Mouse (Mus musculus): ENCODE results near the gene Rpl23. TPM values are rescaled to one million over a fixed set of nuclear protein-coding genes. Genes with fewer than 3 reads are reported as not detected.

The Rpl23 gene
- total and polyA plus RNA-seq, 3 experiments = 255 to 1,694 (median 589) TPM

DNA sequence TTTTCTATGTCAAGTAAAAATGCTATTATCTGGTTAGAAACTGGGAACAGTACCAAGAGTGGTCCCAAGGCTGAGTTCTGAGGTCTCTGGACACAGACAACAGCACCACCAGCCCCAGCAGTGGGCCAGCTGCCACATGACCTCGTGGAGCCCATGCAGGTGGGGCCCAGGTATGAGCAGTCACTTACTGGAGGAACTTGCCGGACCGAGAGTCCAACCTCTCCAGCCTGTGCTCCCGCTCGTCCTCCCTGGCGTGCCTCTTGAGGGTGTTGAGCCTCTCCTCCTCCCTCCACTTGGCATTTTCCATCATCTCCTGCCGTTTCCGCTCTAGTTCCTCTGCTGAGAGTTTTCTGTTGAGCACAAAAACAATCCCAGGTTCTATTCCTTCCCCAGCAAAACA is 34.5 kb downstream of the Rpl23 start:
- ATAC-seq (ENCODE audit: extremely low read depth, insufficient number of reproducible peaks, low FRiP score, poor library complexity, severe bottlenecking) (no peak), DNase-seq (ENCODE audit: low spot score) (no peak)
- Histone ChIP-seq H3K9me3 (replicated peaks) (peaks cover 5% of the 10 kb centered on the region), H3K36me3 (replicated peaks) (peaks cover 70% of the 10 kb centered on the region), H3K4me1 (ENCODE audit: insufficient read depth, low read depth, low read length) (peaks cover 26% of the 10 kb centered on the region), H3K4me3 (ENCODE audit: low read depth, low read length) (no peak overlapping the region), H3K27me3 (ENCODE audit: insufficient read depth, low read length) (no peaks in the 10 kb centered on the region)
- no peak for TF ChIP-seq GATA2 (IDR thresholded peaks at IDR 0.05; ENCODE audit: borderline replicate concordance, low read depth, low read length)
- TF ChIP-seq POLR2AphosphoS5 (IDR thresholded peaks at IDR 0.05; ENCODE audit: insufficient replicate concordance, low read depth, low read length) = no peak
- TF ChIP-seq GATA1 (IDR thresholded peaks at IDR 0.05; ENCODE audit: borderline replicate concordance, low read length) = no peak
- TF ChIP-seq CTCF (IDR thresholded peaks at IDR 0.05; ENCODE audit: low read depth, low read length) = no peak
- TF ChIP-seq TAL1 (conservative IDR thresholded peaks at IDR 0.05; ENCODE audit: low read depth, low read length) = no peak

DNA sequence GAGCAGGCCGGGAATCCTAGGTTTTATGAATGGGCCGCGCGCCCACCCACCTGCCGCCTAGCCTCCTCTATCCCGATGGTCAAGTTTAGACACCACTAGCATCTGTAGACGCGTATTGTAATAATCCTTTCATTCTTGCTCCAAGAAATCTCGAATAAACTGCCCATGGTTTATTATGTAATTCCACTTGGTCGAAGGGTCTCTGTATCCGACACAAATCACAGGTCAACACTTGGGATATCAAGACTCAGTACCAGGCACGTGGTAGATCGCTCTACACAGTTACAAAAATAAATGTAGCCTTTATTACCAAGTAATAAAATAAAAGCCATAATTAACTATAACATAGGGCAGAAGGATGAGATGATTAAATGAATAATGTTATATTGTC is 36.9 kb downstream of the Rpl23 start:
- Histone ChIP-seq H3K27me3 (ENCODE audit: insufficient read depth, low read length) (no peaks in the 10 kb centered on the region), H3K36me3 (replicated peaks) (peaks cover 65% of the 10 kb centered on the region), H3K4me3 (ENCODE audit: low read depth, low read length) (peak overlapping the region; percentile 92), H3K4me1 (ENCODE audit: insufficient read depth, low read depth, low read length) (peaks cover 39% of the 10 kb centered on the region), H3K9me3 (replicated peaks) (no peaks in the 10 kb centered on the region)
- no peak for ATAC-seq (ENCODE audit: extremely low read depth, insufficient number of reproducible peaks, low FRiP score, poor library complexity, severe bottlenecking)
- TF ChIP-seq POLR2AphosphoS5 (IDR thresholded peaks at IDR 0.05; ENCODE audit: insufficient replicate concordance, low read depth, low read length) (no peak), GATA1 (IDR thresholded peaks at IDR 0.05; ENCODE audit: borderline replicate concordance, low read length) (no peak), CTCF (IDR thresholded peaks at IDR 0.05; ENCODE audit: low read depth, low read length) (no peak), TAL1 (conservative IDR thresholded peaks at IDR 0.05; ENCODE audit: low read depth, low read length) (no peak), GATA2 (IDR thresholded peaks at IDR 0.05; ENCODE audit: borderline replicate concordance, low read depth, low read length) (no peak)
- DNase-seq (ENCODE audit: low spot score) = no peak

DNA sequence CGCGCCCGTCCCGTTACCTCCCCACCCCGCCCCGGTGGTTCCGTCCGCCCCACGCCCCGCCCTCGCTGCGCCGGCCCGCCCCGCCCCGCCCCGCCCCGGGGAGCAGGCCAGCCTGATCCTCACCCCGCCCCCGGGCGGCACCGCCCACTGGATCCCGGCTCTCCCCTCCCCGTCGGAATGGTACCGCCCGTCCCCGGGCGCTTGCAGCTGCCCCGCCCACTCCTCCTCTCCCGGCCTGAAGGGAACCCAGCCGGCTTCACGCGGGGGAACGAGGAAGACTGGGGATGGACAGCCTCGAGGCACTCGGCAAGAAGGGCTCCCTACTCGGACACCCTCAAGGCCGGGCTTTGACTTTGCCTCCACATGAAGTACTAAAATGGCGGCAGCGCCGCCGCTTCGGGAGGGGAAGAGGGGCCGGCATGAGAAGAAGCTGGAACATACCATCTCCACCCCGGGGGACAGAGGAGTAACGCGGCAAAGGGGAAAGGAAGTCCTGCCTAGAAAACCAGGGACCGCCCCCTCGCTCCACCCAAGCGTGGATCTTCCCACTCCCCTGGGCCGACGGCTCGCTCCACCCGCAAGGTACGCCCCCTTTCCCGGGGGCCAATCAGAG is 37.4 kb downstream of the Rpl23 start:
- peak; percentile 90 for ATAC-seq (ENCODE audit: extremely low read depth, insufficient number of reproducible peaks, low FRiP score, poor library complexity, severe bottlenecking)
- peaks cover 65% of the 10 kb centered on the region for H3K36me3 ChIP-seq (replicated peaks)
- no peak for TF ChIP-seq GATA2 (IDR thresholded peaks at IDR 0.05; ENCODE audit: borderline replicate concordance, low read depth, low read length)
- TF ChIP-seq POLR2AphosphoS5 (IDR thresholded peaks at IDR 0.05; ENCODE audit: insufficient replicate concordance, low read depth, low read length) = no peak
- no peak for TF ChIP-seq GATA1 (IDR thresholded peaks at IDR 0.05; ENCODE audit: borderline replicate concordance, low read length)
- TF ChIP-seq TAL1 (conservative IDR thresholded peaks at IDR 0.05; ENCODE audit: low read depth, low read length) = no peak
- no peak for TF ChIP-seq CTCF (IDR thresholded peaks at IDR 0.05; ENCODE audit: low read depth, low read length)
- H3K4me3 ChIP-seq (ENCODE audit: low read depth, low read length) = peak overlapping the region; percentile 92
- no peaks in the 10 kb centered on the region for H3K9me3 ChIP-seq (replicated peaks)
- peaks cover 43% of the 10 kb centered on the region for H3K4me1 ChIP-seq (ENCODE audit: insufficient read depth, low read depth, low read length)
- peak; percentile 99 for DNase-seq (ENCODE audit: low spot score)
- no peaks in the 10 kb centered on the region for H3K27me3 ChIP-seq (ENCODE audit: insufficient read depth, low read length)

DNA sequence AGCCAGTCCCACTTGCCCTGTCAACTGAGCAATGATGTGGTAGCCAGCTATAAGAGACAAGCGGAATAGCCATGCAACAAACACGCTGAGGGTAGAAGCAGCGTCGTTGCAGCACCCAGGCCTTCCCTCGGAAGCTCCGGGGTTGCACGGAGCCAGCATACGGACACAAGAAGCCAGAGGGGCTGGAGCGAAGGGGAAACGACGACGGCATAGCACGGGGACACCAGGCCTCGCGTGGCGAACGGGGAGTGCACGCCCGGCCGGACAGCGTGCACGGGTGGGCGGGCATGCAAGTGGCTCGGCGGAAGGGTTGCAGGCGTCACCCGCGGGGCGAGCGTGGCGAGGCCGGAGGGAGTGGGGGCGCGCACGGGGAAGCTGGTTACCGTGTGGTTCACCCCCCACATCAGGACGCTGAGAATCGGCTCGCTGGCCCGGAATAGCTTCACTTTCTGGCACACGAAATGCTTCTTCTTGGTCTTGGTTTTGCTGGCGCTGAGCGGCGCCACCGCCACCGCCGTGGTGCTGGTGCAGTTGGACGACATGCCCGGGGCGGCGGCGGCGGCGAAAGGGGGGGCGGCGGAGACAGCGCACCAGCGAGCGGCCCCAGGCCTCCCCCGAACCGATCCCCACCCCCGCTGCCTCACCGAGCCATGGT is 38.0 kb downstream of the Rpl23 start, which contains the start of gene Pip4k2b:
Pip4k2b (minus strand) TSS at position 642 of the 655 bp plus-strand sequence.
- peaks cover 43% of the 10 kb centered on the region for H3K4me1 ChIP-seq (ENCODE audit: insufficient read depth, low read depth, low read length)
- peaks cover 62% of the 10 kb centered on the region for H3K36me3 ChIP-seq (replicated peaks)
- no peaks in the 10 kb centered on the region for H3K9me3 ChIP-seq (replicated peaks)
- H3K4me3 ChIP-seq (ENCODE audit: low read depth, low read length) = peak within 1 kb of the TSS; percentile 92
- DNase-seq (ENCODE audit: low spot score) (peak; percentile 56), ATAC-seq (ENCODE audit: extremely low read depth, insufficient number of reproducible peaks, low FRiP score, poor library complexity, severe bottlenecking) (no peak)
- TF ChIP-seq CTCF (IDR thresholded peaks at IDR 0.05; ENCODE audit: low read depth, low read length) (no peak), TAL1 (conservative IDR thresholded peaks at IDR 0.05; ENCODE audit: low read depth, low read length) (no peak), GATA2 (IDR thresholded peaks at IDR 0.05; ENCODE audit: borderline replicate concordance, low read depth, low read length) (no peak), GATA1 (IDR thresholded peaks at IDR 0.05; ENCODE audit: borderline replicate concordance, low read length) (no peak), POLR2AphosphoS5 (IDR thresholded peaks at IDR 0.05; ENCODE audit: insufficient replicate concordance, low read depth, low read length) (no peak)
- no peaks in the 10 kb centered on the region for H3K27me3 ChIP-seq (ENCODE audit: insufficient read depth, low read length)

DNA sequence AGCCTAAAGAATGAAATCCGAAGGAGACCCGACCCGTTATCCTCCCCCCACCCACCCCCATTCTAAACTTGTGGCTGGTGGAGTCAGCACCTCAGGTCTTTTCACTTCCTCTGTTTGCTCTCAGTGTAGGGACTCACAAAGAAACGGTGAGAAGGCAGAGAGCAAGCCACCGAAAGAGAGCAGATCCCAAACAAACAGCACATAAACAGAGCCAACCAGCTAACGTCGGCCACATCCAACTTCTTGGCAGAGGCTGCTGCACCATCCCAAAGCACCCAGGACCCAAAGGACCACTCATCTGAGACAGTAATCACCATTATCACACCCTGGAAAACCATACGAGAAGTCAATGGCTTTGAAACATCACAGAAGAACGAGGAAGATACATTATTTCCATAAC is 38.8 kb downstream of the Rpl23 start:
- DNase-seq (ENCODE audit: low spot score) (no peak), ATAC-seq (ENCODE audit: extremely low read depth, insufficient number of reproducible peaks, low FRiP score, poor library complexity, severe bottlenecking) (no peak)
- TF ChIP-seq GATA2 (IDR thresholded peaks at IDR 0.05; ENCODE audit: borderline replicate concordance, low read depth, low read length) (no peak), GATA1 (IDR thresholded peaks at IDR 0.05; ENCODE audit: borderline replicate concordance, low read length) (no peak), CTCF (IDR thresholded peaks at IDR 0.05; ENCODE audit: low read depth, low read length) (no peak)
- H3K4me3 ChIP-seq (ENCODE audit: low read depth, low read length) = peak overlapping the region; percentile 92
- peaks cover 43% of the 10 kb centered on the region for H3K4me1 ChIP-seq (ENCODE audit: insufficient read depth, low read depth, low read length)
- no peaks in the 10 kb centered on the region for H3K9me3 ChIP-seq (replicated peaks)
- H3K36me3 ChIP-seq (replicated peaks) = peaks cover 57% of the 10 kb centered on the region
- no peaks in the 10 kb centered on the region for H3K27me3 ChIP-seq (ENCODE audit: insufficient read depth, low read length)

DNA sequence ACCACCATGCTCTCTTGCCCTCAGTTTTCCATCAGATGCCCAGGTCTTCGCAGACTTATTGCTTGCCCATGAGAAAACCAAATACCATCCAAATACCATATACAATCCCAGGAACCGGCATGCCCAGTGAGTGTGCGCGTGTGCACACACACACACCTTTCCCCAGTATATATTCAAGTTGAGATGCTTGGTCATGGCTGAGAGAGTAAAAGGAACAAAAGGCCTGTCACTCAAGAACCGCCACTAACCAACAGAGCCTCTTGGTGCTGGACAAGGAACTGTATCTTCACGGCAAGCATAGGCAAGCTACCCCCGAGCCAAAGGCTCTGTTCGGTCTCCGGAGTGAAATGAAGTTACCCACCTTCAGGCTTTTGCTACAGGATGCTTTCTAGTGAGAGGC is 39.6 kb downstream of the Rpl23 start:
- no peaks in the 10 kb centered on the region for H3K27me3 ChIP-seq (ENCODE audit: insufficient read depth, low read length)
- no peak for TF ChIP-seq GATA1 (IDR thresholded peaks at IDR 0.05; ENCODE audit: borderline replicate concordance, low read length)
- no peak for TF ChIP-seq GATA2 (IDR thresholded peaks at IDR 0.05; ENCODE audit: borderline replicate concordance, low read depth, low read length)
- TF ChIP-seq CTCF (IDR thresholded peaks at IDR 0.05; ENCODE audit: low read depth, low read length) = no peak
- no peak for TF ChIP-seq TAL1 (conservative IDR thresholded peaks at IDR 0.05; ENCODE audit: low read depth, low read length)
- no peak for TF ChIP-seq POLR2AphosphoS5 (IDR thresholded peaks at IDR 0.05; ENCODE audit: insufficient replicate concordance, low read depth, low read length)
- H3K4me3 ChIP-seq (ENCODE audit: low read depth, low read length) = peak overlapping the region; percentile 3; the same call in 1 of the 2 replicates
- H3K9me3 ChIP-seq (replicated peaks) = no peaks in the 10 kb centered on the region
- peaks cover 56% of the 10 kb centered on the region for H3K36me3 ChIP-seq (replicated peaks)
- H3K4me1 ChIP-seq (ENCODE audit: insufficient read depth, low read depth, low read length) = peaks cover 43% of the 10 kb centered on the region
- DNase-seq (ENCODE audit: low spot score) (no peak), ATAC-seq (ENCODE audit: extremely low read depth, insufficient number of reproducible peaks, low FRiP score, poor library complexity, severe bottlenecking) (no peak)
